Mouse (Mus musculus): Measurements from ENCODE around the gene Gm49398. TPM values are rescaled to one million over a fixed set of nuclear protein-coding genes. Genes with fewer than 3 reads are reported as not detected.

Gene Gm49398
- total RNA-seq (2012; rRNA removed) (not detected in 2 replicates), polyA plus RNA-seq (2012; ENCODE audit: insufficient read depth in 1 of 2, insufficient read length in 2 of 2, low read depth in 1 of 2, low replicate concordance in 2 of 2, missing spikeins in 1 of 2) (not detected)

DNA sequence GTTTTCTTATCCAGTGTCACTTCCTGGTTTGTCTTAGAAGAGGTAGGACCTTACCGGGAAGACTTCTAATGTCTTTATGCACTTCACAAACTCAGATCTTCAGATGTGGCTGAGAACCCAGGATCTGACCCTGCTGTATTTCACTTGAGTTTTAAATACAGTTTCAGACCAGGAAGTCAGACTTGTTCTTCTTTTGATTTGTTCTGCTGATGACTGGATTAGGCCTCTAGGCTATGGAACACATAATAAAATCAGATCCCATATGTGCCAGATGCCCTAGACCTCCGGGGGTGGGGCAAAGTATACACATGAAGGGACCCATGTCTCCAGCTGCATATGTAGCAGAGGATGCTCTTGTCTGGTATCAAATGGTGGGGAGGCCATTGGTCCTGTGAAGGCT lies at the start of gene Gm49398:
Gene Gm49398, minus strand, starts transcription at position 101 of the 400 bp plus-strand sequence.
- no peaks in the 10 kb centered on the region for H3K4me1 ChIP-seq (ENCODE audit: control insufficient read depth in 1 of 2, insufficient read depth in 2 of 2, low read length in 2 of 2)
- no peak within 1 kb of the TSS for H3K4me3 ChIP-seq (ENCODE audit: control insufficient read depth in 1 of 2, insufficient read depth in 1 of 2, low read depth in 2 of 2, low read length in 2 of 2)
- no peaks in the 10 kb centered on the region for H3K9me3 ChIP-seq (replicated peaks; ENCODE audit: insufficient read depth, low read length)
- H3K79me2 ChIP-seq (ENCODE audit: control insufficient read depth, insufficient read depth, low read length, poor library complexity) = no peaks in the 10 kb centered on the region
- DNase-seq (ENCODE audit: low read depth, low spot score) = no peak
- TF ChIP-seq SIN3A (IDR thresholded peaks at IDR 0.05; ENCODE audit: low read length) = no peak
- no peak for TF ChIP-seq MAX (IDR thresholded peaks at IDR 0.05; ENCODE audit: low read length)
- TF ChIP-seq TCF12 (IDR thresholded peaks at IDR 0.05; ENCODE audit: low read depth, low read length) = no peak
- TF ChIP-seq MYB (IDR thresholded peaks at IDR 0.05; ENCODE audit: low read depth, low read length) = no peak
- no peak for TF ChIP-seq RCOR1 (IDR thresholded peaks at IDR 0.05; ENCODE audit: low read depth, low read length)
- no peak for TF ChIP-seq ETS1 (IDR thresholded peaks at IDR 0.05; ENCODE audit: low read depth, low read length)
- no peak for TF ChIP-seq SMC3 (IDR thresholded peaks at IDR 0.05; ENCODE audit: low read depth, low read length)
- no peak for TF ChIP-seq CHD1 (IDR thresholded peaks at IDR 0.05; ENCODE audit: low read depth, low read length)
- TF ChIP-seq USF2 (IDR thresholded peaks at IDR 0.05; ENCODE audit: borderline replicate concordance in 1 of 2, insufficient read depth in 1 of 2, low read depth in 1 of 2, low read length in 2 of 2) = no peak
- TF ChIP-seq POLR2AphosphoS2 (IDR thresholded peaks at IDR 0.05; ENCODE audit: low read length) = no peak
- TF ChIP-seq NRF1 (IDR thresholded peaks at IDR 0.05; ENCODE audit: insufficient read depth, low read depth, low read length, poor library complexity, severe bottlenecking) = no peak
- no peak for TF ChIP-seq TBP (IDR thresholded peaks at IDR 0.05; ENCODE audit: low read depth, low read length)
- no peak for TF ChIP-seq POLR2AphosphoS5 (IDR thresholded peaks at IDR 0.05; ENCODE audit: borderline replicate concordance, low read depth, low read length)
- TF ChIP-seq E2F4 (IDR thresholded peaks at IDR 0.05; ENCODE audit: borderline replicate concordance, low read depth, low read length) = no peak
- H3K36me3 ChIP-seq (ENCODE audit: control insufficient read depth in 1 of 2, insufficient read depth in 2 of 2, low read length in 2 of 2) = no peaks in the 10 kb centered on the region
- H3K27me3 ChIP-seq (ENCODE audit: control insufficient read depth in 1 of 2, insufficient read depth in 2 of 2, low read length in 2 of 2) = no peaks in the 10 kb centered on the region
- H3K9ac ChIP-seq (ENCODE audit: control insufficient read depth, low read depth, low read length, poor library complexity, severe bottlenecking) = no peak within 1 kb of the TSS
- H3K27ac ChIP-seq (ENCODE audit: control insufficient read depth, low read depth, low read length) = no peak within 1 kb of the TSS

DNA sequence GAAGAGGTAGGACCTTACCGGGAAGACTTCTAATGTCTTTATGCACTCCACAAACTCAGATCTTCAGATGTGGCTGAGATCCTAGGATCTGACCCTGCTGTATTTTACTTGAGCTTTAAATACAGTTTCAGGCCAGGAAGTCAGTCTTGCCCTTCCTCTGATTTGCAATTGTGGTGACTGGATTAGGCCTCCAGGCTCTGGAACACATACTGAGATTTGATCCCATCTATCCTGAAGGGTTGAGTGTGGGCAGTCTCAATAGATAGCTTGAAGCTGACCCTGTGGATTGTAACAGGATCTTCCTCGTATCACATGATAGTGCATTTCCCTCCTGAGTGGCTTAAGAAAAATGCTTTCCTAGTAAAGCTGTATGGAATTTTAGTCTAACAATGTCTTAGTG lies 33.4 kb downstream of the Gm49398 start, which contains the start of gene Cts8:
Gene Cts8, minus strand, starts transcription at position 101 of the 400 bp plus-strand sequence.
- Histone ChIP-seq H3K36me3 (ENCODE audit: control insufficient read depth in 1 of 2, insufficient read depth in 2 of 2, low read length in 2 of 2) (no peaks in the 10 kb centered on the region), H3K9me3 (replicated peaks; ENCODE audit: insufficient read depth, low read length) (no peaks in the 10 kb centered on the region), H3K9ac (ENCODE audit: control insufficient read depth, low read depth, low read length, poor library complexity, severe bottlenecking) (no peak within 1 kb of the TSS), H3K4me1 (ENCODE audit: control insufficient read depth in 1 of 2, insufficient read depth in 2 of 2, low read length in 2 of 2) (no peaks in the 10 kb centered on the region), H3K79me2 (ENCODE audit: control insufficient read depth, insufficient read depth, low read length, poor library complexity) (no peaks in the 10 kb centered on the region), H3K4me3 (ENCODE audit: control insufficient read depth in 1 of 2, insufficient read depth in 1 of 2, low read depth in 2 of 2, low read length in 2 of 2) (no peak within 1 kb of the TSS), H3K27me3 (ENCODE audit: control insufficient read depth in 1 of 2, insufficient read depth in 2 of 2, low read length in 2 of 2) (no peaks in the 10 kb centered on the region), H3K27ac (ENCODE audit: control insufficient read depth, low read depth, low read length) (no peak within 1 kb of the TSS)
- DNase-seq (ENCODE audit: low read depth, low spot score) = no peak
- TF ChIP-seq MEF2A (IDR thresholded peaks at IDR 0.05; ENCODE audit: extremely low read depth, insufficient replicate concordance, low read depth, low read length, poor library complexity, severe bottlenecking) (no peak), ZKSCAN1 (IDR thresholded peaks at IDR 0.05; ENCODE audit: low read depth, low read length) (no peak), MAFK (IDR thresholded peaks at IDR 0.05; ENCODE audit: borderline replicate concordance, low read depth, low read length) (no peak), KAT2A (conservative IDR thresholded peaks at IDR 0.05; ENCODE audit: low read depth, low read length) (no peak), ZC3H11A (IDR thresholded peaks at IDR 0.05; ENCODE audit: low read depth, low read length) (no peak), TCF12 (IDR thresholded peaks at IDR 0.05; ENCODE audit: low read depth, low read length) (no peak), NELFE (IDR thresholded peaks at IDR 0.05; ENCODE audit: low read depth, low read length) (no peak), TAL1 (IDR thresholded peaks at IDR 0.05; ENCODE audit: low read length) (no peak), USF2 (IDR thresholded peaks at IDR 0.05; ENCODE audit: borderline replicate concordance in 1 of 2, insufficient read depth in 1 of 2, low read depth in 1 of 2, low read length in 2 of 2) (no peak), BHLHE40 (IDR thresholded peaks at IDR 0.05; ENCODE audit: borderline replicate concordance, low read depth, low read length) (no peak)

Measured in MEL (cell line).